Mouse (Mus musculus) liver, embryonic 15.5 days (tissue): Measurements from ENCODE around the gene Cxcl1. TPM values are rescaled to one million over a fixed set of nuclear protein-coding genes. Genes with fewer than 3 reads are reported as not detected.

Experiments used
- ATAC-seq: fragments of 200-750 bp; cut with Nextera tagmentation; 2 replicates; pipeline ENCODE4 v1.8.0; 2017; ENCODE audit warnings: moderate number of reproducible peaks, mild to moderate bottlenecking, moderate library complexity; ENCODE audit not compliant: insufficient read depth
- H3K27ac ChIP-seq: fragments of 300-500 bp; sonication (generic); replicated peaks from 2 replicates; pipeline ENCODE4 v1.5.1; 2015; ENCODE audit warnings: mild to moderate bottlenecking, inconsistent platforms
- H3K27me3 ChIP-seq: fragments of 300-500 bp; sonication (generic); 2 replicates; pipeline ENCODE4 v1.6.1; 2015; ENCODE audit warnings: mild to moderate bottlenecking, inconsistent platforms
- H3K36me3 ChIP-seq: fragments of 300-500 bp; sonication (generic); replicated peaks from 2 replicates; pipeline ENCODE4 v1.6.1; 2015; ENCODE audit warnings: moderate library complexity, mild to moderate bottlenecking, inconsistent platforms
- H3K4me1 ChIP-seq: fragments of 300-500 bp; sonication (generic); replicated peaks from 2 replicates; pipeline ENCODE4 v1.6.1; 2015; ENCODE audit warnings: inconsistent platforms
- H3K4me2 ChIP-seq: fragments of 300-500 bp; sonication (generic); 2 replicates; pipeline ENCODE4 v1.6.1; 2015; ENCODE audit warnings: moderate library complexity, mild to moderate bottlenecking, inconsistent platforms
- H3K4me3 ChIP-seq: fragments of 300-500 bp; sonication (generic); replicated peaks from 2 replicates; pipeline ENCODE4 v1.5.1; 2015; ENCODE audit warnings: mild to moderate bottlenecking, inconsistent platforms
- H3K9ac ChIP-seq: fragments of 300-500 bp; sonication (generic); 2 replicates; pipeline ENCODE4 v1.6.1; 2015; ENCODE audit warnings: moderate library complexity, mild to moderate bottlenecking, inconsistent platforms
- H3K9me3 ChIP-seq: fragments of 300-500 bp; sonication (generic); replicated peaks from 2 replicates; pipeline ENCODE4 v1.6.1; 2016; ENCODE audit warnings: inconsistent platforms
- WGBS: fragments of 180-500 bp; shearing (Covaris S2); methylation state at CpG from one replicate; pipeline ENCODE4 v1.1.7; 2015; ENCODE audit warnings: mixed read lengths; ENCODE audit not compliant: insufficient replicate concordance; 5-methylcytosine and 5-hydroxymethylcytosine counted together
- polyA plus RNA-seq: library from polyadenylated mRNA; unstranded; fragments of >200 nt; fragmentation: Nextera tagmentation; extraction: Ambion mirVana; gene quantifications from 2 replicates; pipeline ENCODE4 v1.2.1, GENCODE M21; 2015

Cxcl1 gene
- polyA plus RNA-seq, 1 experiment from 2014 or later = 2.7 TPM

GRCm38 (mm10) chr5:90891464-90891813 lies 398 bp downstream of the Cxcl1 start:
- H3K4me2 ChIP-seq = peak overlapping the region; percentile 54
- H3K9ac ChIP-seq = no peak overlapping the region
- ATAC-seq = no peak
- H3K27ac ChIP-seq = peak overlapping the region; percentile 73
- H3K36me3 ChIP-seq = no peaks in the 10 kb centered on the region
- peak overlapping the region; percentile 45 for H3K4me3 ChIP-seq
- H3K27me3 ChIP-seq = peaks cover 27% of the 10 kb centered on the region
- WGBS = 32% methylated on average over 10 of the region's 10 CpGs
- H3K9me3 ChIP-seq = no peaks in the 10 kb centered on the region
- H3K4me1 ChIP-seq = no peaks in the 10 kb centered on the region

- no peak overlapping the region for H3K4me3 ChIP-seq
- no peak for ATAC-seq
- no peak overlapping the region for H3K9ac ChIP-seq
- H3K36me3 ChIP-seq = no peaks in the 10 kb centered on the region
- H3K27me3 ChIP-seq = peaks cover 27% of the 10 kb centered on the region
- WGBS = 53% methylated on average over 8 of the region's 8 CpGs
- H3K9me3 ChIP-seq = no peaks in the 10 kb centered on the region
- no peaks in the 10 kb centered on the region for H3K4me1 ChIP-seq
- H3K27ac ChIP-seq = no peak overlapping the region
- no peak overlapping the region for H3K4me2 ChIP-seq
Measured at GRCm38 (mm10) chr5:90894231-90894630, 3.2 kb downstream of the Cxcl1 start.

- WGBS = 51% methylated on average over 3 of the region's 3 CpGs
- H3K4me3 ChIP-seq = no peak overlapping the region
- H3K27me3 ChIP-seq = no peaks in the 10 kb centered on the region
- H3K9me3 ChIP-seq = no peaks in the 10 kb centered on the region
- no peak overlapping the region for H3K27ac ChIP-seq
- no peak overlapping the region for H3K4me2 ChIP-seq
- ATAC-seq = no peak
- H3K36me3 ChIP-seq = no peaks in the 10 kb centered on the region
- no peak overlapping the region for H3K9ac ChIP-seq
- no peaks in the 10 kb centered on the region for H3K4me1 ChIP-seq
Measured at GRCm38 (mm10) chr5:90897429-90897828, 6.4 kb downstream of the Cxcl1 start.

- no peaks in the 10 kb centered on the region for H3K9me3 ChIP-seq
- no peak overlapping the region for H3K27ac ChIP-seq
- H3K4me2 ChIP-seq = no peak overlapping the region
- ATAC-seq = no peak
- 55% methylated on average over 5 of the region's 5 CpGs for WGBS
- H3K4me1 ChIP-seq = peaks cover 9% of the 10 kb centered on the region; the same call in 1 of the 2 replicates
- no peaks in the 10 kb centered on the region for H3K36me3 ChIP-seq
- H3K4me3 ChIP-seq = no peak overlapping the region
- H3K27me3 ChIP-seq = peaks cover 11% of the 10 kb centered on the region; the same call in 1 of the 2 replicates
- no peak overlapping the region for H3K9ac ChIP-seq
Measured at GRCm38 (mm10) chr5:90899308-90899707, 8.3 kb downstream of the Cxcl1 start.

- Histone ChIP-seq H3K4me3 (no peak overlapping the region), H3K36me3 (no peaks in the 10 kb centered on the region), H3K9me3 (no peaks in the 10 kb centered on the region), H3K4me1 (peaks cover 9% of the 10 kb centered on the region; the same call in 1 of the 2 replicates), H3K9ac (no peak overlapping the region), H3K4me2 (no peak overlapping the region), H3K27ac (no peak overlapping the region), H3K27me3 (peaks cover 18% of the 10 kb centered on the region; the same call in 1 of the 2 replicates)
- ATAC-seq = no peak
- WGBS = 47% methylated on average over 7 of the region's 7 CpGs
Measured at GRCm38 (mm10) chr5:90900147-90900546, 9.1 kb downstream of the Cxcl1 start.

- no peaks in the 10 kb centered on the region for H3K36me3 ChIP-seq
- peaks cover 9% of the 10 kb centered on the region; the same call in 1 of the 2 replicates for H3K4me1 ChIP-seq
- 60% methylated on average over 7 of the region's 7 CpGs for WGBS
Measured at GRCm38 (mm10) chr5:90900688-90901087, 9.6 kb downstream of the Cxcl1 start.

GRCm38 (mm10) chr5:90902380-90903260 lies 11.6 kb downstream of the Cxcl1 start:
- no peak for ATAC-seq
- Histone ChIP-seq H3K4me1 (peaks cover 9% of the 10 kb centered on the region; the same call in 1 of the 2 replicates), H3K27me3 (peaks cover 18% of the 10 kb centered on the region; the same call in 1 of the 2 replicates), H3K9ac (no peak overlapping the region), H3K4me3 (no peak overlapping the region), H3K36me3 (no peaks in the 10 kb centered on the region), H3K4me2 (peak overlapping the region; percentile 56), H3K9me3 (no peaks in the 10 kb centered on the region), H3K27ac (no peak overlapping the region)
- 2% methylated on average over 10 of the region's 10 CpGs for WGBS

More at GRCm38 (mm10) chr5:90900688-90901087, 9.6 kb downstream of the Cxcl1 start:
- no peak for ATAC-seq
- no peak overlapping the region for H3K9ac ChIP-seq
- no peak overlapping the region for H3K4me2 ChIP-seq
- no peak overlapping the region for H3K4me3 ChIP-seq
- no peaks in the 10 kb centered on the region for H3K9me3 ChIP-seq
- H3K27ac ChIP-seq = no peak overlapping the region
- peaks cover 18% of the 10 kb centered on the region; the same call in 1 of the 2 replicates for H3K27me3 ChIP-seq

- peaks cover 18% of the 10 kb centered on the region; the same call in 1 of the 2 replicates for H3K27me3 ChIP-seq
- ATAC-seq = no peak
- H3K4me3 ChIP-seq = no peak within 1 kb of the TSS
- H3K9me3 ChIP-seq = no peaks in the 10 kb centered on the region
- H3K27ac ChIP-seq = no peak within 1 kb of the TSS
- peak within 1 kb of the TSS; percentile 56 for H3K4me2 ChIP-seq
- no peak within 1 kb of the TSS for H3K9ac ChIP-seq
- no peaks in the 10 kb centered on the region for H3K36me3 ChIP-seq
- 6% methylated on average over 22 of the region's 22 CpGs for WGBS
- peaks cover 9% of the 10 kb centered on the region; the same call in 1 of the 2 replicates for H3K4me1 ChIP-seq
Measured at GRCm38 (mm10) chr5:90903339-90904020, 12.4 kb downstream of the Cxcl1 start, which contains the start of gene Cxcl2. TSS of gene Cxcl2 (plus strand) at chr5:90903871.

GRCm38 (mm10) chr5:90908983-90909382 lies 17.9 kb downstream of the Cxcl1 start:
- ATAC-seq = no peak
- 5% methylated on average over 2 of the region's 2 CpGs for WGBS

GRCm38 (mm10) chr5:90919495-90919894 lies 28.5 kb downstream of the Cxcl1 start:
- Histone ChIP-seq H3K9ac (no peak overlapping the region), H3K36me3 (no peaks in the 10 kb centered on the region), H3K4me2 (no peak overlapping the region), H3K4me3 (no peak overlapping the region), H3K9me3 (no peaks in the 10 kb centered on the region), H3K4me1 (no peaks in the 10 kb centered on the region), H3K27ac (no peak overlapping the region), H3K27me3 (no peaks in the 10 kb centered on the region)
- ATAC-seq = no peak
- 65% methylated on average over 2 of the region's 2 CpGs for WGBS

More at GRCm38 (mm10) chr5:90908983-90909382, 17.9 kb downstream of the Cxcl1 start:
- H3K4me1 ChIP-seq = no peaks in the 10 kb centered on the region
- H3K27ac ChIP-seq = no peak overlapping the region
- no peak overlapping the region for H3K4me3 ChIP-seq
- H3K4me2 ChIP-seq = no peak overlapping the region
- no peak overlapping the region for H3K9ac ChIP-seq
- no peaks in the 10 kb centered on the region for H3K36me3 ChIP-seq
- peaks cover 10% of the 10 kb centered on the region; the same call in 1 of the 2 replicates for H3K27me3 ChIP-seq
- no peaks in the 10 kb centered on the region for H3K9me3 ChIP-seq

- Histone ChIP-seq H3K27me3 (no peaks in the 10 kb centered on the region), H3K36me3 (no peaks in the 10 kb centered on the region), H3K9me3 (no peaks in the 10 kb centered on the region), H3K4me2 (no peak overlapping the region), H3K9ac (no peak overlapping the region), H3K4me1 (no peaks in the 10 kb centered on the region), H3K4me3 (no peak overlapping the region), H3K27ac (no peak overlapping the region)
- WGBS = 81% methylated on average over 4 of the region's 4 CpGs
- no peak for ATAC-seq
Measured at GRCm38 (mm10) chr5:90922958-90923357, 31.9 kb downstream of the Cxcl1 start.
